Mouse (Mus musculus) forebrain, embryonic 11.5 days (tissue): Measurements from ENCODE around the gene Skint7. TPM values are rescaled to one million over a fixed set of nuclear protein-coding genes. Genes with fewer than 3 reads are reported as not detected.
"Not testable (repeated sequence)": the region's sequence is repeated elsewhere in the genome, so short reads cannot be mapped to it uniquely, and the experiment has no call there.

Experiments used
- ATAC-seq: fragments of 200-750 bp; cut with Nextera tagmentation; replicated peaks from 2 replicates; pipeline ENCODE4 v1.8.0; 2017; ENCODE audit warnings: moderate TSS enrichment; ENCODE audit not compliant: low FRiP score
- DNase-seq: peaks from one replicate; pipeline ENCODE4 v3.0.0-alpha.2; 2017; ENCODE audit warnings: low spot score
- H3K27ac ChIP-seq: fragments of 300-500 bp; sonication (generic); 2 replicates; pipeline ENCODE4 v1.5.1; 2014; ENCODE audit warnings: low read depth, low read length
- H3K27me3 ChIP-seq: fragments of 300-500 bp; sonication (generic); 2 replicates; pipeline ENCODE4 v1.6.1; 2014; ENCODE audit warnings: mild to moderate bottlenecking, low read length, mixed read lengths; ENCODE audit not compliant: control insufficient read depth, insufficient read depth
- H3K36me3 ChIP-seq: fragments of 300-500 bp; sonication (generic); 2 replicates; pipeline ENCODE4 v1.6.1; 2014; ENCODE audit warnings: mild to moderate bottlenecking, low read length, moderate library complexity, mixed read lengths; ENCODE audit not compliant: control insufficient read depth, insufficient read depth
- H3K4me1 ChIP-seq: fragments of 300-500 bp; sonication (generic); replicated peaks from 2 replicates; pipeline ENCODE4 v1.6.1; 2014; ENCODE audit warnings: low read length, mixed read lengths; ENCODE audit not compliant: control insufficient read depth, insufficient read depth
- H3K4me2 ChIP-seq: fragments of 300-500 bp; sonication (generic); 2 replicates; pipeline ENCODE4 v1.6.1; 2014; ENCODE audit warnings: low read depth, mild to moderate bottlenecking, low read length, moderate library complexity, mixed read lengths; ENCODE audit not compliant: severe bottlenecking
- H3K4me3 ChIP-seq: fragments of 300-500 bp; sonication (generic); 2 replicates; pipeline ENCODE4 v1.5.1; 2014; ENCODE audit warnings: low read depth, low read length
- H3K9ac ChIP-seq: fragments of 300-500 bp; sonication (generic); 2 replicates; pipeline ENCODE4 v1.6.1; 2014; ENCODE audit warnings: low read length
- H3K9me3 ChIP-seq: fragments of 300-500 bp; sonication (generic); 2 replicates; pipeline ENCODE4 v1.6.1; 2016; ENCODE audit warnings: low read length, mixed read lengths; ENCODE audit not compliant: control insufficient read depth
- WGBS: fragments of 180-500 bp; shearing (Covaris S2); extraction: QIAGEN DNeasy Blood & Tissue Kit; methylation state at CpG from one replicate; pipeline ENCODE4 v1.1.7; 2014; 5-methylcytosine and 5-hydroxymethylcytosine counted together
- polyA plus RNA-seq: library from polyadenylated mRNA; unstranded; fragments of >200 nt; fragmentation: Nextera tagmentation; extraction: Ambion mirVana; gene quantifications from 2 replicates; pipeline ENCODE4 v1.2.1, GENCODE M21; 2014

The Skint7 gene
- polyA plus RNA-seq = not detected in 2 replicates

DNA sequence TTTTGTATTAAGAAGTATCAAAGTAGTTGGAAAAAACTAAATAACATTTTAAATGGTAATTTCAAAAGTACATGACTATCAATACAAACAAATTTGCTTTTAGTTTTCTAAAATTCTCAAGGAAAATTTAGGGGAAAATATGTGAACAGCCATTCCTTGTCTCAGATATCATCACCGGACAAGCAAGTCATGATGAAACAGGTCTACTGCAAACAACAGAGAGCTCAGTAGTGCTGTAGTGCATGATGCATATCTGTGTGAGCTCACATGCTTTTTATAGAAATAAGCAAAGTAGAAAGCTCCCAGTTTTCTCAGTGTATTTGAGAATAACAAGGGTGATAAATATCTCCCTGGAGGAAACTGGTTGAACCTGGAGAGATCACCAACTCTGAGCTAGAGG is at the start of gene Skint7:
Gene Skint7 (plus strand): TSS at position 301 of the 400 bp plus-strand sequence.
- no peaks in the 10 kb centered on the region for H3K36me3 ChIP-seq
- no peak within 1 kb of the TSS for H3K4me2 ChIP-seq
- ATAC-seq (no peak), DNase-seq (no peak)
- no peaks in the 10 kb centered on the region for H3K27me3 ChIP-seq
- WGBS = 90% methylated on average over 1 of the region's 1 CpGs
- no peaks in the 10 kb centered on the region for H3K4me1 ChIP-seq
- H3K9me3 ChIP-seq = no peaks in the 10 kb centered on the region
- H3K9ac ChIP-seq = no peak within 1 kb of the TSS
- H3K27ac ChIP-seq = no peak within 1 kb of the TSS
- H3K4me3 ChIP-seq = no peak within 1 kb of the TSS

DNA sequence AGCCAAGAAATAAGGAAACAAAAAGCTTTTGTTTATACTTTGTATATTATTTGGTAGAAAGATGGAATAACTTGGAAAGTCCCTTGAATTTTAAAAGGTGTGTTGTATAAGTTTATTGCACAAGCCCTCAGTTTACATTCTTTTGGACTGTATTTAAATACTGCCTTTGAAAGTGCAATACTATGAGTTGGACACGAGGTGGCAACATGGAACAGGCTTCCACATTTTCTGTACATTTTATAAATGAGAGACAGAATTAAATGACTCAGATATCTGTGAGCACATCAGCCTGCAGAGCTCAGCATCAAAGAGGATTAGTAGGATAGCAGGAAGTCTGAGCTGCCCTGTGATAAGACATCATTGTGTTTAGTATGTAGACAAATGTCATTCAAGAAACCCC is 11.4 kb upstream of the Skint7 start:
- no peak for ATAC-seq
- H3K36me3 ChIP-seq = no peaks in the 10 kb centered on the region
- no peaks in the 10 kb centered on the region for H3K4me1 ChIP-seq
- no peak for DNase-seq
- no peaks in the 10 kb centered on the region for H3K9me3 ChIP-seq
- H3K4me3 ChIP-seq = no peak overlapping the region
- H3K27ac ChIP-seq = no peak overlapping the region
- WGBS = 19% methylated on average over 1 of the region's 1 CpGs
- no peaks in the 10 kb centered on the region for H3K27me3 ChIP-seq
- H3K9ac ChIP-seq = no peak overlapping the region
- no peak overlapping the region for H3K4me2 ChIP-seq

- not testable (repeated sequence) for ATAC-seq, H3K36me3 ChIP-seq, H3K9ac ChIP-seq, DNase-seq, H3K9me3 ChIP-seq, H3K4me2 ChIP-seq, H3K4me3 ChIP-seq, H3K27me3 ChIP-seq, H3K27ac ChIP-seq, H3K4me1 ChIP-seq
- 70% methylated on average over 1 of the region's 1 CpGs for WGBS
Measured at GRCm38 (mm10) chr4:111963241-111963640, 9.5 kb upstream of the Skint7 start.

GRCm38 (mm10) chr4:111963669-111964068 is 9.1 kb upstream of the Skint7 start:
- Histone ChIP-seq H3K27ac (no peak overlapping the region), H3K4me2 (no peak overlapping the region), H3K36me3 (no peaks in the 10 kb centered on the region), H3K9me3 (no peaks in the 10 kb centered on the region), H3K9ac (no peak overlapping the region), H3K4me1 (no peaks in the 10 kb centered on the region), H3K27me3 (no peaks in the 10 kb centered on the region), H3K4me3 (no peak overlapping the region)
- DNase-seq = no peak
- WGBS = 79% methylated on average over 3 of the region's 3 CpGs
- no peak for ATAC-seq

DNA sequence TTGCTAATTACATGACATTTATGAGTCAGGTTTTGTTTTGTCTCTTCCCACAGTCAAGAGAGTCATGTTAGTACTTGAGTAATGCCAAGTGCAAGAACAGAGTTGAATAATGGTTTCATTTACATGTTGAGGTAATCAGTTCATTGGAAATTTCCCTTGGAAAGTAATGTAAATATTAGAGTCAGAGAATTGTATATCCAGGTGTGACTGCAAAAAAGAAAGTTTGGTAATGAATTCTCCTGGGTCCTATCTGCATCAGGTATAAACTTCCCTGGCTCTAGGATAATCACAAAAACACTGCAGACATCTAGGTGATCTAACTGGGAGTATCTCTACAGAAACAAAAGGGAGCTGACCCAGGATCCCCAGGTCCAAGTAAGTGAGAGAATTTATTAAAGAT is 33.2 kb downstream of the Skint7 start, which contains the start of gene Skint1:
Gene Skint1 (plus strand): TSS at position 301 of the 400 bp plus-strand sequence.
- no peak within 1 kb of the TSS for H3K9ac ChIP-seq
- no peaks in the 10 kb centered on the region for H3K27me3 ChIP-seq
- H3K4me3 ChIP-seq = no peak within 1 kb of the TSS
- DNase-seq (no peak), ATAC-seq (no peak)
- no peak within 1 kb of the TSS for H3K4me2 ChIP-seq
- no peak within 1 kb of the TSS for H3K27ac ChIP-seq
- no peaks in the 10 kb centered on the region for H3K4me1 ChIP-seq
- no peaks in the 10 kb centered on the region for H3K9me3 ChIP-seq
- no peaks in the 10 kb centered on the region for H3K36me3 ChIP-seq

Other genes starting within 250 kb of the Skint7 start
- not detected in 2 replicates for gene Slc5a9, start 70.0 kb upstream of the Skint7 start, polyA plus RNA-seq
- not detected in 2 replicates for gene Skint8, start 53.5 kb upstream of the Skint7 start, polyA plus RNA-seq
- gene Skint1, start 33.3 kb downstream of the Skint7 start, polyA plus RNA-seq = not detected in 2 replicates
- not detected in 2 replicates for gene Skint4, start 99.1 kb downstream of the Skint7 start, polyA plus RNA-seq